Mouse (Mus musculus): ENCODE results near the gene Gbx2.

DNA sequence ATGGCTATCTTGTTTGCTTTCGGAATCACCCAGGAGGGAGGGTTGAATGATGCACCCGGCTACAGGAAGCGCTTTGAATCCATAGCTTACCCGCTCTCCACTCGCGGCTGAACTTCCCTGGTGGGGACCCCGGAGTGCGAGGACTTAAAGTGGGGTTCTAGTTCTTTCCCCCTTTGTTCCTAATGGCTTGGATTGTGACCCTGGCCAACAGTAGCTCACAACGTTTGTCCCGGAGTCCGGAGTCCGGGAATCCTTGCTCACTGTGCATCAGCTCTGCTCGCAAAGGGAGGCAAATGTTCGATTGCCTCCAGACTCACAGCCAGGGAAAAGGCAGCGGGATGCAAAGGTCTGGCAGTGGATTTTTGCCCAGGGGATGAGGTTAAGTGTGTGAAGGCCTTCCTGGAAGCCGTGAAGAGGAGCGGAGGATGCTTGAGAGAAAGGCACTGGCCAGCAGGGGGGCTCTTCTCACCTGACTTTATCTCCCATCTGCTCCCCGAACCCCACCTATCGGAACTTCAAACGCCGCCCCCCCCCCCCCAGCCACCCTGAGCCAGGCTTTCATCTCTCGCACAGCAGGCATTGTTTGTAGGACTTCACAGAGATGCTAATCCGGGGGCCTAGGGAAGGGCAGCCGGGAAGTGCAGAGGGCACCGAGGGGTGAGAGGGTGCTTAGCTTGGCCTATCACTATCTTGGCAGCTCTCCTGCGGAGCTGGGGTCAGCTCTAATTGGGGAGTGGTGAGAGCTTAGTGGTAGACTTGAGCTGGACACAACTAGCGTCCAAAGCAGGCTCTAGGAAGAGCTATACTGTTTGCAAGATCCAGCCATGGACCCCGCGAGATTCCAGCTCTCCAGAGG is 4.7 kb upstream of the Gbx2 start:
- TF ChIP-seq CTCF (IDR thresholded peaks at IDR 0.05; ENCODE audit: borderline replicate concordance, control insufficient read depth, extremely low read depth, insufficient read depth, low read length, poor library complexity) (no peak), POLR2A (IDR thresholded peaks at IDR 0.05; ENCODE audit: control insufficient read depth, extremely low read depth, insufficient read depth, low read length, poor library complexity) (no peak)

All from thymus, adult 2 months (tissue).